Mouse (Mus musculus): ENCODE measurements at regions not wholly inside any gene's neighbourhood (a gene's known extent, or its start where the extent isn't known, plus 50 kb on each side); places are given as distances from the start of the nearest gene placed in this dataset.
A peak's percentile ranks its signal among the peaks of the same experiment; 100 is the strongest.

DNA sequence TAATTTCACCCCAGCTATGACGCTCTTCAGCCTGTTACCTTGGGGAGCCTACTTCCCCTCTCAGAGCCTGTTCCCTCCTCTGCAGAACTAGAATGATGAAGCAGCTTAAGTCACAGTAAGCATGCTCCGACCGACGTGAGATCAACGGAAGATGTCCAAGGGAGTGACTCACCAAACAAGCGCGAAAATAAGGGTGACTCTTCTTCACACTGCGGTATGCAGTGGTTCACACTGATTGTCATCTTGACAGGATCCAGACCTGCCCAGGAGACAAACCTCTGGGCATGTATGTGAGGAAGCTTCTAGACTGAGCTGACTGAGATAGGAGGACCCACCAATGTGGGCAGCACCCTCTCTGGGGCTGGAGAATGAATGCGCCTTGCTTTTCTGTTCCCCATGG is 116.3 kb upstream of the Tpm1 start:
- no peak for DNase-seq

DNA sequence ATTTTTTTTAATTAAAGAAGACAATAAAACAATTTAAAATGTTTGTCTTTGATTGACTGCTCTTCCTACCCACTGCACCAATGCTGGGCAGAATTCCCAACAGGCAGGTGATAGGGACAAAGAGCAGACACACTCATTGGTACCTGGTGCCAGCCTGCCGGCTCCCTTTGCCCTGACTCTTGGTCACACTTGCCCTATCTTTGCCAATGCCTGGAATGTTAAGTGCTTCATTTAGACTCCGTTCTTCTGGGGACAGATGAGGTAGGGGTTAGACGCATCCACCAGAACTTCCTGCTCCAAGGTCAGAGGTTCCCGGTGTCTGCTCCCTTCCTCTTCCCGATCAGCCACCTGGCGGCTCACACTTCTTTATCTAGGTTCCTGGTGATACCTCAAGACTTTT is 114.5 kb upstream of the Tpm1 start:
- DNase-seq = no peak

DNA sequence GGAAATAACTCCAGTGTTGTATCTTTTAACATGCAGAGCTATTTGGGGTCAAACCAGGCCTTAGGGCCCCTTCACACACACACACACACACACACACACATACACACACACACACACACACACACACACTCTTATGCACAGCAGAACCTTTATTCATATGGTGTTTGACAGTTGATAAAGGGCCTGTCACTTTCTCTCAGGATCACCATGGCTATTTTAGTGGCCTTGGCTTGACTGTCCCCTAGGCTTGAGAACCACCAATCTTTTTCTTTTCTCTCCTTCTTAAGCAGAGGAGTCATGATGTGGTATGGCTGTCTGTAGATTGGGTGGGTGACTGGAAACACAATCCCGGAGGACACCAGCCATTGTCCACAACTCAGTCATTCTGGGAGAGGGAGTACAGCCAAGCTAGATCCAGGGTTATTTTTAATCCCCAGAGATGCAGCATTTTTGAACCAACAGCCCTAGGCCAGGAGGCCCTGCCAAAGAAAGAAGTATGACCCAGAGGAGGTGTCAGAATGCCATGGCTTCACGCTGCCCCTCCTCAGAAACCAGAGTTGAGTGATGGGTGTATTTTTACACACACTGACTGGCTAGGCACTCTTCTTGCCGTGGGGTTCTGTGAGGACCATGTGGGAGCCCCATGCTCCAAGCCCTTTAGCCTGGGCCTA is 111.7 kb upstream of the Tpm1 start:
- DNase-seq = no peak

DNA sequence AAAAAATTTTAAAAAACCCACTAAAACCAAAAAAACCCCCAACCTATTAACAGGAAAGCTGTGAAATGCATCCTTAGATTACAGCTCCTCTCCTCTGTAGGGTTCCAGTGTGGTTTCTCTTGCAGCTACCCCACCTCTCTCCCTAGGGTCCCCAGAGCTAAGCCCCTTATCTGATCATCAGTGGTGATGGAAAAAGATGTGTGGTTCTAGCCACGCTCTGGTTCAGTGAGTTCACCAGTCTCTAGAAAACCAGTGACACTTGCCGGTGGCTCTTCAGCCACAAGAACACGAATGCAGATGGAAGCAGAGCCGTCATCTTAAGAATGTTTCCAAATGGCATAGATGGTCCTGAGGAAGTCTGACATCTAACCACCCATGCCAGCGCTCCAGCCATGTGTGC is 111.1 kb upstream of the Tpm1 start:
- no peak for DNase-seq

DNA sequence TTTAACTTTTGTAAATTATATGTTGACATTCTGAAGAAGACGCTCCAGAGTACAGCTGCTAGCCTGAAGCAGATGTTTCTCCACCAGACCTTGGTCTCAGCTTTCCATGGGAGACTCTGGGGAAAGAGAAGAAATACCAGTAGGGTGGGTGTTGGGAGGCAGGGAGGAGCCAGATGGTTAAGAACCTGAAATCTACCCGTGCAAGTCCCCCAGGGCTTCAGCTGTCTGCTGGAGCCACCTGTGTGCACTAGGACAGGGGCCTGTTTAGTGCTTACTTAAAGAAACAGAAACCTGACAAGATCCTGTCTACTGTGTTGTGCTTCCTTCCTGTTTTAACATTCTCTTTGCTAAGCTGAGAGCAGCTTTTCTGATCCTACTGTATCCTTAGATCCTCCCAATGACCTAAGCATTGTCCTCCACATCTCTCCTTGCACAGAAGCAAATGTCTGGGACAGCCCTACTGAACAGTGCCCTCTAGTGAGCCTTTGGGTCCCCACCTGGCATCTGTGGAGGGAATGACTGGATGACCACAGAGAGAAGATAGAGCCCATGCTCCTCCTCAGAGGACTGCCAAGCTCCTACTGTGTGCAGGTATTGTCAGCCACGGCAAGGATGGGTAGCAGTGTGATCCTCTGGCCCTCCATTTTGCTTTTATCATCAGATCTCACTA is 107.5 kb upstream of the Tpm1 start:
- DNase-seq = peak; percentile 11

DNA sequence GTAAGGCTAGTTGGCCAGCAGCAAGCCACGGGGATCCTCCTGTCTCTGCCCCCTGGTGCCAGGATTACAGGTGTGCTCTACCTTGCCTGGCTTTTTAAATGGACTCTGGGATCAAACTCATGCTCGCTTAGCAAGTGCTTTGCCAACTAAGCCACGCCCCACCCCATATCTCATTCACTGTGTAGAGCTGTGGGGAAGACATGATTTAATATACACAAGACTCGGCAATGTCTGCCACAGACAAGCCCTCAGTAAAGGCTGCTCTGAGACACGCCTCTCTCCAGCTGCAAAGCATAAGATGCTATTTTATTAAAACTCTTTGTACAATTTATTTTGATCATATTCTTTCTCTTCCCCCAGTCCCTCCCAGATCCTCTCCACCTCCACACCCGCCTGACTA is 104.9 kb upstream of the Tpm1 start:
- no peak for DNase-seq

DNA sequence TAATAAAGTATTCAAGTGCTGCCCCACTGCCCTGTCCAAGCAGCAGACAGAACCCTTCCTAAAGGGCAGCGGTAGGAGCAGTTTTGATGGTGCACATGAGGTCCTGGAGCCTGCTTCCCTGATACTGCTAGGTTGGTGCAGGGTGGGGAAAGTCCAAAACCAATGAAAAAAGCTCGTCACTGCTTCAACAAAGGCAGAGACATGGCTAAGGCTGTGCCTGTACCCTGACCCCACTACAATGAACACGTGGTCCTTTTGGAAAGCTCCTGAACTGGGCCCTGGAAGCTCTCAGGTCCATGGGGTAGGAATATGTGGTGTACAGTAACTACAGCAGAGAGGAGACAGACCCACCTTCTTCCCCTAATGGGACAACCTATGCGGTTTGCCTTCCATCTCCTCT is 104.1 kb upstream of the Tpm1 start:
- DNase-seq = no peak

DNA sequence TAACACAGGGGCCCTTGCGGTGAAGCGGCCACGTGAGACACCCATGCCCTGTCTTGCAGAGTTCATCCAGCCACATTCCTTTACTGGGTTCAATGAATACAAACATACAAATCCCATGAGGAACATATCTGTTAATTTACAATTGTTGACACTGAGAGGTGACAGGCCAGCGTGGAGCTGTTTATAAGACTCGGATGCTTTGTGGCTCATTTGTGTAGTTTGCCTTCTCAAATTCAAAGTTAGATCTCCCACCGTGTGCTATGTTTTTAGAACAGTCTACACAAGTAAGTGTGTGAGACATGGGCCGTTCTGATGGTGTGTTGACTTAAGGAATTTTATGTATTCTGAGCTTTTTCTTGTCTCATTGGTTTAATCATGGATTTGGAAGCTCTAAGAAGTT is 98.5 kb upstream of the Tpm1 start:
- DNase-seq = no peak

DNA sequence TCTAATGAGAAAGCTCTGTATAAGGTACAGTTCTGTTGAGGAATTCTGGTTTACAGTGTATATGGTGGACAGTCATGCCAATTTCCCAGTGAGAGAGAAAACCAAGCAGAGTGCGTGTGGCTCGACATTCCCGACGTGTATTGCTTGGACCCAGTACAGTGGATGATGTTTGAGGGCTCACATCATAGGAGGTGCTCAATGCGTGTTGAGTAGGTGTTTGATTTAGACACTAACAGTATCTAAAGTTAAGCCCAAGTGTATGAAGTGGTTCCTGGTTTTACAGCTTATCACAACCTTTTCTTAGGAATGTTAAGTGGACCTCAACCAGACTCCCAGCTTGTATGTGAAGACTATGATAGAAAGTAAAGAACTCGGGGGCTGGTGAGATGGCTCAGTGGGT is 96.2 kb upstream of the Tpm1 start:
- no peak for DNase-seq

DNA sequence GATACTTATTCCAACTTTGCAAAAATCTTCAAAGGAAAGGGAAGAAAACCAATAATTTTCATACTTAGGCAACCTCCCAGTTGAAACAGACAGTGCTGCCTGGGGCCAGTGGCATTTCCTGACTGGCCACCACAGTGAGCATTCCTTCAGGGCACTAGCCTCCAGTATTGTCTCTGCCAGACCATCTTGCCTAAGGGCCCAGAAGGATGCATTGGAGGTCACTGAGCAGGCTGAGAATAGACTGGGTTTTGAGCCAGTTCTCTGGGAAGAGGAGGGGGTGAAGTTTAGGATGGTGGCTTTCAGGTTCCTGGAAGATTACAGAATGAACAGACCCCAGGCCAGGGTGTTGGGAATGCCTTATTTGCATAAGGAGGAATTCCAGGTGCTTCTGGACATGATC is 95.3 kb upstream of the Tpm1 start:
- no peak for DNase-seq

DNA sequence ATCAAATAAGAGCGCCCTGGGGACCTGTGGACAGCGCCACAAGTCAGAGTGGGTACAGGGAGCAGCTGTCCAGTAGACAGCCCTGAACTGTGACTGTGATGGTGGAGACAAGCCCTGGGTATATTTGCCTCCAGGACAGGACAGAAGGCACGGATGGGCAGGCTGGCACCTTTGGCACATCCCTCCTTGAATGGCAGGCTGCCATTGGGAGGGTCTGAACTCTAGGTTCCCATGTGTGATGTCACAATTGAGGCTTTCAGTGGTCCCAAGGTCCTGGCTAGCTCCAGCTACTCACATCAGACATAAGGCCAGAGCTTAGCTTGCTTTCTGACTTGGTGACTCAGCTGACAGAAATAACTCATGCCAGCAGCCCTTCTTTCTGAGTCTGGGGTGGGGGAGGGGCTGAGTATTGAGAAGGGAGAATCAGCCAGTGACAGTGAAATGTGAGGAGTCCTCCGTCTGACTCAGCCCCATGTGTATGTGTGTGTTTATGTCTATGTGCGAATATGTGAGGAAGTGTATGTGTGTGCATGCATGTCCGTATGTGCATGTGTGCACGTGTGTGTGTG is 91.2 kb upstream of the Tpm1 start:
- DNase-seq = no peak

DNA sequence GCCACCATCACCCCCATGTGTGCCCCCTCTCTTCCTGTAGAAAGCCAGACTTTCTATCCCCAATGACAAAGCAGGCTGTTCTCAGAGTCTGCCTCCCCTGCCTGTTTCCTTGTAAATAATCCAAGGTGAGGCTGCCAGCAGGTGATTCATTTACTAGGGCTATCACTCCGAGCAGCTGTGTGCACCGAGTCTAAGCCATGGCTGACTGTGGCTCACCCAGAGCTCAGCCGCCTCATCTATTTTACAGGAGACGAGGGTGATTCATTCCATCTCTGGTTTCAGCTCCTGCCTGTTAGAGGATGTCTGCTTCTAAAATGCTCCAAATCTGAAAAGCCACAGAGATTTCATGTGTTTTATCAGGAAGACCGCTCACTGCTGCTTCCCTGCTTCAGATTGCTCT is 88.5 kb upstream of the Tpm1 start:
- DNase-seq = no peak

DNA sequence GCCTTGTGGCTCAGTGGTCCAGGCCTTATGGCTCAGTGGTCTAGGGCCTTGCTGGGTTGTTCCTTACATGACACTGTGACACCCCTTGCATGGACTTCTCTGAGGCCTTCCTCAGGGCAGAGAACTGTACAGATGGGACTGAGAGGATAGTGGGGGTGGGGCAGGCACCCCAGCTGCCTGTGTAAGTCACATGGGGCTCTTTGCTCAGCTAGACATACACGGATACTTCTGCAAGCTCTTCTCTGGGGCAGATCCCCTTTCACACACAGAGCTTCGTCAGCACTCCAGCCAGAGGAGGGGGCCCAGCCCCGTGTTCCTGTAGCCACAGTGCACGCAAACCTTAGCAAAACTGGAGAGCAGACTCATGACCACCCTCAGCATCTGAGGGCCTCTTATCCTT is 87.9 kb upstream of the Tpm1 start:
- no peak for DNase-seq

DNA sequence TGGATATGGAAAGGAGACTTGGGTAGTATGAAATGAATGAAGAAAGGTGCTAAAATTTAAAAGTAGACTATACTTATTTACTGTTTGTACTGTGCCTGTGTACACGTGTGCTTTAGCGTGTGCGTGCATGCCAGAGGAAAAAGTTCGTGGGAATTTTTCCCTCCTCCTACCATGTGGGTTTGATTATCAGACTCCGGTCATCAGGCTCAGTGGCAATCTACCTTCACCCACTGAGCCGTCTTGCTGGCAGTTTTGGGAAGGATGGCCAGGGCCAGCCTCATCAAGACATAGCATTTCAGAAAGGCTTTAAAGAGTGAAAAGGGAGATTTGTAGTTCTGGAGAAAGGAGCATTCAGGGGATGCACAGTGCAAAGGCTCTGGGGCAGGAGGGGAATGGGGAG is 87.0 kb upstream of the Tpm1 start:
- DNase-seq = no peak

DNA sequence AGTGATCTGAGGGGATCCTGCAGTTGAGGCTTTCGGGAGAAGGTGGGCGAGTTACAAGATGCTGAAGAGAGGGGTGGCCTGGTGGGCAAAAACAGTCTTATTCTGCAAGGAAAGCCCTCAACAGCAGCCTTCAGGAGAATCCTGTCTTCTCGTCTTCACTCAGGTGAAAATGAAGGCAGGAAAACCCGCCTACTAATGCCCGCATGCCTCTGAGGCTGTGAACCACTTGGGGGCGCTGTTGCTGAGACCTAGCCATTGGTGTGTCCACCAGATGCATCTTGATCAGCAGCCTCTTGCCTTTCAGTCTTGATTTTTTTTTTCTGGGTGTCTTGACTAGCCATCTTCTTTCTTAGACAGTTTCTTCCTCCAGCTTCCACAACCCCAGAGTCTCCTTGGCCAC is 85.2 kb upstream of the Tpm1 start:
- DNase-seq = peak; percentile 2

DNA sequence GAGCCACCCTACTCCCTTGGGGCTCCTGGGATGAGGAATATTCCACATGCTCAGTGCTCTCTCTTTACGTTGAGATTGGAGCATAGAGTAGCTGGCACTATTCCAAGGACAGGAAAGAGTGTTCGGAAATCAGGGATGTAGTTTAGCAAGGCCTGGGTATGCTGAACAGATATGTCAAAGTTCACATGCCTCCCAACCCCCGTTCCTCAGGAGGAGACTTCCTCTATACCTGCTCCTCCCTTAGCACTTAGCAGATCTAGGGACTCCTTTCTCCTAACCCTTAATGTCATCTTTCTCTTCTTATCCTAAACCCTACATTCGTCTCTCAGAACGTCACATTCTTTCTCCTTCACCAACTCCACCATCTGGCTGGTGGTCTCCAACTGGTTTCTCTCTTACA is 83.2 kb upstream of the Tpm1 start:
- DNase-seq = no peak

DNA sequence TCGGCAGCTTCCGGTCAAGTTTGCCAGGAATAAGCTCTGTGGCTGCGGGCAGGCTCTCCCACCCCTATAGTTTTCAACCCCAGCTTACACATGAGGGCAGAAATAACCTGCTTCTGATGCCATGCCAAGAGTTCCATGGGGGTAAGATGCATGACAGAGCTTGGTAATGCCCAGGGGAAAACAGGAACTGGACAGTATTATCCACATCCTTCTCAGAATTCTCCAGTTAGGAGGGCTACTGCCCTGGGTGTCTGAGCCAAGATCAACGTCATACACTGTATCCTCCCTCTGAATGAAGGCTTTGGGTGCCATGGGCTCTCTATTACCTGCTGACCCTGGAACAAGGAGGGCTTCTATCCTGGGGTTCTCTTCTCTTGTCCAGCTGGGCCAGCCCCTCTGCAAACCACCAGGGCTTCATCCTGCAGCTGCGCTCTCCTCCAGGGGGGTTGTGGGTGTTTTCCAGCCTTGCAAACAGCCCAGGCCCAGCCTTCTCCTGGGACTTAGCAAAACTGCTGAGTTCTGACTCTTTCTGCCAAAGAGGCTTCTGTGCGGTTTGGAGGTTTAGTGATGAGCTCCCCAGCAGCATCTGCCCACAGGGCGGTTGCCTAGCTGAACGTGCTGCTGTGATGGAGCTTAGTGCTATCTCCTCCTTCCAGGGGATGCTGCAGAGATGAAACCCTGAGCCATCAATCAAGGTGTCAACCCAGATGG is 81.7 kb upstream of the Tpm1 start:
- DNase-seq = no peak

DNA sequence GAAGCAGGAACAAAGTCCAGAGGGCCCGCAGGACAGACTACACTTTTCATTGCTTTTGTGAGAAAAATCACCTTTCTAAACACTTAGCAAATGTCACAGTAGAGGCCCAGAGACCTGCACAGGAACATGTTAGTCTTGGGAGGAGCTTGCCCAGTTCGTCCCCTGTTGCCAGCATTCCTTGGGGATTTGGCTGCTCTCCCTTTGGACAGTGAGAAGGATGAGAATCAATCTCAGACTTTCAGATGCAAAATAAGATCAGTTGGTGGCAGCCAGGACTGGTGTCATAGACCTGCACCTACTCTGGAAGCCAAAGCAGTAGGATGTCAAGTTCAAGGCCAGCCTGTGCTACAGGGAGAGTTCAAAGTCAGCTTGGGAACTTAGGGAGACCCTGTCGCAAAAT is 80.7 kb upstream of the Tpm1 start:
- DNase-seq = no peak

DNA sequence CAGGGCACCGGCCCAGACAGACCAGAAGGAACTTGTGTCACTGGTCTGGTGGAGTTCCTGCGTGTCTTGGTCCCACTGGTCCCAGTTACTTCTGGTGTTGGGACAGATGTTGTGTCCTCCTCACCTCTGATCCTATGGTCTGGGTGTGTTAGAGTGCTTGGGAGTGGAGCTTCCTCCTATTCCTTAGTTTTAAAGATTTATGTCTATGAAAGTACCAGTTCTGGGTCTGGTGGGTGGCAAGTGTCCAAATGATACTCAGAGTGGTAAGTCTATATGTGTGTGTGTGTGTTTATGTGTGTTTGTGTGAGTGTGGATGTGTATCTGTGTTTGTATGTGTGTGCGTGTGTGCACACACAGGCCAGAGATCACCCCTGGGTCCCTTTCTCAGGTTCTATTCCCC is 79.9 kb upstream of the Tpm1 start:
- DNase-seq = no peak

DNA sequence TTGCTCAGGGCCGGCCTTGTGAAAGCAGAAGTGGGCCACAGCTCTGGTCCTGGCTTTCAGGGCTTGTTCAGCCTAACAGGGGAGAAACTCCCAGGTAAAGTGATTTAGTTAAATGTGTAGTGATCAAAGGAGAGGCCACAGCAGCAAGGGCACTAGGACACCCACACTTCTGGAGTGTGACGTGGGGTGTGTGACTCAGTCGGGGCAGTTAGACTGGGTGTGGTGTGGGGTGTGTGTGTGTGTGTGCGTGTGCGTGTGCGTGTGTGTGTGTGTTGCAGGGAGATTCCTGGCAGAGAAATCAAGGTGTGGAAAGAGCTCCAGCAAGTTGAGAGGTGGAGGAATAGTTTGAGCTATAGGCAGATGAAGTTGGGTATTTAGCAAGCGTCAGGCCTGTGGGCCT is 72.5 kb upstream of the Tpm1 start:
- DNase-seq = no peak

DNA sequence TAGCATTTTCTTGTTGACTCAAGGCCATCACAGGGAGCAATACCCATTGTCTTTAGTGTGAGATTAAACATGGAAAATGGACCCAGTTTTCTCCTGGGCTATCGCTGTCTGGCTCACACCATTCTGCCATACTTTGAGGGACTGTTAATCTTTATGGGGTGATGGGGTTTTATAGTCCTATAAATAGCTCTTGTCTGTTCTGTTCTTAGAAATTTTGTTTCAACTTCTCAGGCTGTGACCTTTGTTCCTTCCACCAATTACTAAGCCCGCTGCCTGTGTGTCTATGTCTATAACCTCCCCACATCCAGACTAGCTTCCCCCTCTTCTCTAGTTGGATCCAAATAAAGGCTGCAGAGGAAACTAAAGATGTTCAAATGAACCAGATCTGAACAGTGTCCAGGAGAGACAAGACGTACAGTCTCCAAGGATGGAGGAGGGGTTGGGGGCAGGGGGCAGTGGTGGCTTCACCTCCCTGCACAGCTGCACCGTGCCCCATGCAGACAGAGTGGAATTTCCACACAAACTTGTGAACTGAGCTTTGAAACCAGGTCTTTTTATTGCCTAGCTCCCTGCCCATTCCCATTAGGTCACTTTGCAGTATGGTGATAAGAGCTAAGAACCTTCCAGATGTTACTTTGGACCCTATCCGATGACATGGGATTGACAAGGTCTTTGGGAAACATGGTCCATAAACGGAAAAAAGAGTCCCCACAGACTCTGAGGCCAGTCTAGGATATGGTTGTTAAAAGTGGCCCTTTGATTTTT is 69.9 kb upstream of the Tpm1 start:
- no peak for DNase-seq

DNA sequence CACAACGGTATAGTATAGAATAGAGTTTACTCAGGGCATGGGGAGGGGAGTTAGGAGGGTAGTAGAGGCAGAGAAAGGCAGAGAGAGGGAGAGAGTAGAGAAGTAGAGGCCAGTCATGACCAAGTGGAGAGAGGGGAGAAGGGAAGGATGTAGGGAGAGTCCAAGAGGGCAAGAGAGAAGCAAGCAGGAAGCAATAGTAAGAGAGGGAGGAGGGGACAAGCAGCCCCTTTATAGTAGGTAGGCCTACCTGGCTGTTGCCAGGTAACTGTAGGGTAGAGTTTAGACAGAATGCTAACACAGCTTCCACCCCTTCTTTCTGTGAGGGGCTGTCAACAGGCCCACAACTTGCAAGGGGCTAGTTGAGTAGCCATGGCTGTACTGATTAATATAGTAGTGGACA is 69.2 kb upstream of the Tpm1 start:
- no peak for DNase-seq

DNA sequence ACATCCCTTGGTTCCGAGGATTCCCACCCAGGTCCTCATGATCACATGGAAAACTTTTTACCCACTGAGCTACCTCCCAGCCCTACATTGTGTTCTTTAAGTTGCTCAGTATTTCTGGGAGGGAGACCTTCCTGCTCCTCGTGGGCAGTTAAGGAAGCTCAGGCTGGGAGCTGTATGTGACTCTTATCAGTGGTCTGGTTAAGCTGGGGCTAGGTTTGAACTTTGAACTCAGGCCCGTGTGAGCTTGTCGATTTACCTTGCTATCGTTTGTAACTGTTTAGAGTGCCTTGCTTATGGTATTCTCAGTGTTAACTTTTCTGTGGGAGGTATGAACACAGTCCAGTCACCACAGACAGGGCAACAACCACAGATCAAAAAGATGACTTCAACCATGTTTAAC is 68.4 kb upstream of the Tpm1 start:
- no peak for DNase-seq

DNA sequence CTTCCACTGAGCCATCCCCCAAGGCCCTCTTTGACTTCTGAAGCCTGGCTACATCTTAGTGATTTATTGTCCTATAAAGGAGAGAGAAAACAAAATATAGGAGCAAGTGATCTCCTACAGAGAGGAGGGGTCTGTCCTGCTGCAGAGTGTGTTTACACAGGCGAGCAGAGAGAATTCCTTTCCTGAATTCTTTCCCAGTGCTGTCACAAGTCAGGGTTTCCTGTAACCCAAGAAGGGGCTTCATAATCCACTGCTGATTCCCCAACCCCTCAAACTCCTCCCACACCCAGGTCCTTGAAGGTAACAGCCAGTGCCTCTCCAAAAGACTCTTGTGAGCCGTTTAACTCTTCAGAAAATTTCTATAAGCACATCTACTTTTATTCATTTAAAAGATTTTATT is 66.8 kb upstream of the Tpm1 start:
- no peak for DNase-seq

Measured in thymus, postnatal 25 days (tissue).